Mouse (Mus musculus): ENCODE measurements around the gene Parp3. TPM values are rescaled to one million over a fixed set of nuclear protein-coding genes. Genes with fewer than 3 reads are reported as not detected.

Gene Parp3
- polyA plus RNA-seq, 1 experiment: 65.2 TPM

GRCm38 (mm10) chr9:106469776-106470175, 7.0 kb downstream of the Parp3 start:
- Histone ChIP-seq H3K4me1 (ENCODE audit: control insufficient read depth, insufficient read depth, low read length) (peaks cover 4% of the 10 kb centered on the region; the same call in 1 of the 2 replicates), H3K4me3 (replicated peaks; ENCODE audit: extremely low read depth, low read depth, low read length) (no peak overlapping the region)
- TF ChIP-seq CTCF (IDR thresholded peaks at IDR 0.05; ENCODE audit: insufficient read depth, low read length) (no peak), POLR2A (IDR thresholded peaks at IDR 0.05; ENCODE audit: borderline replicate concordance, extremely low read depth, low read depth, low read length) (no peak)
- 49% methylated on average over 9 of the region's 9 CpGs for WGBS
- no peak for DNase-seq

- DNase-seq: no peak
- Histone ChIP-seq H3K4me1 (ENCODE audit: control insufficient read depth, insufficient read depth, low read length) (peaks cover 1% of the 10 kb centered on the region; the same call in 1 of the 2 replicates), H3K4me3 (replicated peaks; ENCODE audit: extremely low read depth, low read depth, low read length) (no peak overlapping the region)
- TF ChIP-seq CTCF (IDR thresholded peaks at IDR 0.05; ENCODE audit: insufficient read depth, low read length) (no peak), POLR2A (IDR thresholded peaks at IDR 0.05; ENCODE audit: borderline replicate concordance, extremely low read depth, low read depth, low read length) (no peak)
- 52% methylated on average over 6 of the region's 6 CpGs for WGBS
Observed at GRCm38 (mm10) chr9:106469317-106469716, 7.4 kb downstream of the Parp3 start.

- WGBS: 93% methylated on average over 7 of the region's 7 CpGs
- DNase-seq: no peak
- no peaks in the 10 kb centered on the region for H3K4me1 ChIP-seq (ENCODE audit: control insufficient read depth, insufficient read depth, low read length)
- TF ChIP-seq POLR2A (IDR thresholded peaks at IDR 0.05; ENCODE audit: borderline replicate concordance, extremely low read depth, low read depth, low read length) (no peak), CTCF (IDR thresholded peaks at IDR 0.05; ENCODE audit: insufficient read depth, low read length) (no peak)
- H3K4me3 ChIP-seq (replicated peaks; ENCODE audit: extremely low read depth, low read depth, low read length): no peak overlapping the region
Observed at GRCm38 (mm10) chr9:106467746-106468145, 9.0 kb downstream of the Parp3 start.

- no peak overlapping the region for H3K4me3 ChIP-seq (replicated peaks; ENCODE audit: extremely low read depth, low read depth, low read length)
- 83% methylated on average over 6 of the region's 6 CpGs for WGBS
- no peaks in the 10 kb centered on the region for H3K4me1 ChIP-seq (ENCODE audit: control insufficient read depth, insufficient read depth, low read length)
- TF ChIP-seq POLR2A (IDR thresholded peaks at IDR 0.05; ENCODE audit: borderline replicate concordance, extremely low read depth, low read depth, low read length) (no peak), CTCF (IDR thresholded peaks at IDR 0.05; ENCODE audit: insufficient read depth, low read length) (no peak)
- DNase-seq: no peak
Observed at GRCm38 (mm10) chr9:106466721-106467120, 10.0 kb downstream of the Parp3 start.

- no peaks in the 10 kb centered on the region for H3K4me1 ChIP-seq (ENCODE audit: control insufficient read depth, insufficient read depth, low read length)
- TF ChIP-seq POLR2A (IDR thresholded peaks at IDR 0.05; ENCODE audit: borderline replicate concordance, extremely low read depth, low read depth, low read length) (no peak), CTCF (IDR thresholded peaks at IDR 0.05; ENCODE audit: insufficient read depth, low read length) (no peak)
- peak within 1 kb of the TSS; percentile 42 for H3K4me3 ChIP-seq (replicated peaks; ENCODE audit: extremely low read depth, low read depth, low read length)
- 34% methylated on average over 26 of the region's 26 CpGs for WGBS
- DNase-seq: no peak
Observed at GRCm38 (mm10) chr9:106465571-106466200, 11.1 kb downstream of the Parp3 start, which contains the start of gene Gpr62. Gene Gpr62, minus strand, starts transcription at chr9:106465938.

- 5% methylated on average over 98 of the region's 99 CpGs for WGBS
- no peak for DNase-seq
- no peaks in the 10 kb centered on the region for H3K4me1 ChIP-seq (ENCODE audit: control insufficient read depth, insufficient read depth, low read length)
- TF ChIP-seq POLR2A (IDR thresholded peaks at IDR 0.05; ENCODE audit: borderline replicate concordance, extremely low read depth, low read depth, low read length) (no peak), CTCF (IDR thresholded peaks at IDR 0.05; ENCODE audit: insufficient read depth, low read length) (no peak)
- peak overlapping the region; percentile 42 for H3K4me3 ChIP-seq (replicated peaks; ENCODE audit: extremely low read depth, low read depth, low read length)
Observed at GRCm38 (mm10) chr9:106464751-106465541, 11.8 kb downstream of the Parp3 start.

- no peak overlapping the region for H3K4me3 ChIP-seq (replicated peaks; ENCODE audit: extremely low read depth, low read depth, low read length)
- TF ChIP-seq CTCF (IDR thresholded peaks at IDR 0.05; ENCODE audit: insufficient read depth, low read length): no peak
- TF ChIP-seq POLR2A (IDR thresholded peaks at IDR 0.05; ENCODE audit: borderline replicate concordance, extremely low read depth, low read depth, low read length): no peak
- H3K4me1 ChIP-seq (ENCODE audit: control insufficient read depth, insufficient read depth, low read length): no peaks in the 10 kb centered on the region
- no peak for DNase-seq
- 91% methylated on average over 21 of the region's 21 CpGs for WGBS
Observed at GRCm38 (mm10) chr9:106463122-106464063, 13.4 kb downstream of the Parp3 start.

- TF ChIP-seq POLR2A (IDR thresholded peaks at IDR 0.05; ENCODE audit: borderline replicate concordance, extremely low read depth, low read depth, low read length) (no peak), CTCF (IDR thresholded peaks at IDR 0.05; ENCODE audit: insufficient read depth, low read length) (no peak)
- 96% methylated on average over 12 of the region's 12 CpGs for WGBS
- no peak overlapping the region for H3K4me3 ChIP-seq (replicated peaks; ENCODE audit: extremely low read depth, low read depth, low read length)
- no peaks in the 10 kb centered on the region for H3K4me1 ChIP-seq (ENCODE audit: control insufficient read depth, insufficient read depth, low read length)
- DNase-seq: no peak
Observed at GRCm38 (mm10) chr9:106462430-106462800, 14.3 kb downstream of the Parp3 start.
